Comparison of ENCODE assay signal across 19 mouse cellular contexts in genomic region chr4:57109543-57109942, GRCm38 (mm10). TPM values are rescaled to one million over a fixed set of nuclear protein-coding genes. Genes with fewer than 3 reads are reported as not detected.
DNase-seq lines count a peak whose midpoint lies in the region; ATAC-seq and TF ChIP-seq lines count a peak whose summit lies in the region.
"Had no signal": no experiment of that assay in that cellular context is flagged by ENCODE, and none has a peak within 500 bp of the region (broad histone marks: within the 10 kb centered on the region; RNA-seq: fewer than 3 reads in every experiment).

No protein-coding gene starts in this region.

- DNase-seq in hindbrain, postnatal 0 days (ENCODE audit: low spot score) = peak; percentile 31
- peak; percentile 82 for DNase-seq in brain, embryonic 14.5 days (ENCODE audit: low read depth)
- DNase-seq in midbrain, postnatal 0 days (ENCODE audit: low spot score) = no peak
- DNase-seq in embryonic facial prominence, embryonic 10.5 days (ENCODE audit: low spot score) = no peak
- no peak for DNase-seq in heart, adult 18-20 months
- DNase-seq: adrenal gland, postnatal 14 days; cerebellum, adult 18-20 months; cerebellum, adult 9-11 months; cerebellum, postnatal 36 days; gastrocnemius, postnatal 14 days had no signal

- no peak for TF ChIP-seq CTCF in hindbrain, postnatal 0 days (IDR thresholded peaks at IDR 0.05; ENCODE audit: low read depth)
- TF ChIP-seq CTCF in brain, embryonic 14.5 days (IDR thresholded peaks at IDR 0.05; ENCODE audit: borderline replicate concordance, extremely low read depth, insufficient read depth, insufficient read length) = no peak
- TF ChIP-seq CTCF in midbrain, postnatal 0 days (IDR thresholded peaks at IDR 0.05) = no peak

- H3K9ac ChIP-seq in forebrain, embryonic 15.5 days (replicated peaks) = no peak overlapping the region
- no peak overlapping the region for H3K9ac ChIP-seq in forebrain, embryonic 12.5 days
- no peak overlapping the region for H3K9ac ChIP-seq in hindbrain, postnatal 0 days (replicated peaks; ENCODE audit: low read length)
- H3K9ac ChIP-seq in hindbrain, embryonic 16.5 days (ENCODE audit: low read depth, low read length) = no peak overlapping the region
- H3K9ac ChIP-seq in midbrain, postnatal 0 days (replicated peaks; ENCODE audit: low read length, poor library complexity, severe bottlenecking) = no peak overlapping the region
- H3K9ac ChIP-seq: heart, embryonic 12.5 days; intestine, embryonic 15.5 days had no signal

- peaks cover 4% of the 10 kb centered on the region; the same call in 1 of the 2 replicates for H3K4me1 ChIP-seq in forebrain, embryonic 15.5 days
- peaks cover 9% of the 10 kb centered on the region for H3K4me1 ChIP-seq in forebrain, embryonic 12.5 days
- peaks cover 6% of the 10 kb centered on the region for H3K4me1 ChIP-seq in hindbrain, postnatal 0 days (ENCODE audit: insufficient read depth, low read length)
- peaks cover 2% of the 10 kb centered on the region; the same call in 1 of the 2 replicates for H3K4me1 ChIP-seq in hindbrain, embryonic 16.5 days (ENCODE audit: control insufficient read depth, insufficient read depth, low read depth, low read length)
- H3K4me1 ChIP-seq in midbrain, postnatal 0 days (ENCODE audit: insufficient read depth, low read length) = no peaks in the 10 kb centered on the region
- H3K4me1 ChIP-seq in embryonic facial prominence, embryonic 10.5 days = peaks cover 21% of the 10 kb centered on the region
- H3K4me1 ChIP-seq: heart, embryonic 12.5 days; intestine, embryonic 15.5 days had no signal

- 0 out of 2 replicates have a peak, but pooled peaks have one; percentile 23 for ATAC-seq in forebrain, embryonic 15.5 days (replicated peaks)
- ATAC-seq in forebrain, embryonic 12.5 days (ENCODE audit: low FRiP score) = no peak; the same call in 1 of the 2 replicates
- ATAC-seq in hindbrain, postnatal 0 days = peak; percentile 36; the same call in 1 of the 2 replicates
- ATAC-seq in hindbrain, embryonic 16.5 days = no peak
- peak; percentile 56; the same call in 1 of the 2 replicates for ATAC-seq in midbrain, postnatal 0 days (ENCODE audit: low FRiP score)
- ATAC-seq: activated CD4-positive, CD25-positive, alpha-beta regulatory T cell, adult 4 months; intestine, embryonic 15.5 days; Patski had no signal

- H3K27me3 ChIP-seq in forebrain, embryonic 15.5 days = no peaks in the 10 kb centered on the region
- H3K27me3 ChIP-seq in forebrain, embryonic 12.5 days = no peaks in the 10 kb centered on the region
- no peaks in the 10 kb centered on the region for H3K27me3 ChIP-seq in hindbrain, postnatal 0 days (ENCODE audit: insufficient read depth, low read length)
- no peaks in the 10 kb centered on the region for H3K27me3 ChIP-seq in hindbrain, embryonic 16.5 days (replicated peaks; ENCODE audit: control insufficient read depth, insufficient read depth, low read length)
- H3K27me3 ChIP-seq in midbrain, postnatal 0 days (ENCODE audit: insufficient read depth, low read length) = no peaks in the 10 kb centered on the region
- no peaks in the 10 kb centered on the region for H3K27me3 ChIP-seq in embryonic facial prominence, embryonic 10.5 days (replicated peaks; ENCODE audit: low read depth, poor library complexity, severe bottlenecking)
- H3K27me3 ChIP-seq: CH12.LX; intestine, embryonic 15.5 days; Patski had no signal

- no peak overlapping the region for H3K4me2 ChIP-seq in forebrain, embryonic 15.5 days (replicated peaks)
- no peak overlapping the region for H3K4me2 ChIP-seq in forebrain, embryonic 12.5 days
- no peak overlapping the region for H3K4me2 ChIP-seq in hindbrain, postnatal 0 days (ENCODE audit: low read depth, low read length)
- no peak overlapping the region for H3K4me2 ChIP-seq in hindbrain, embryonic 16.5 days (ENCODE audit: low read length)
- H3K4me2 ChIP-seq in midbrain, postnatal 0 days (ENCODE audit: low read depth, low read length, poor library complexity, severe bottlenecking) = no peak overlapping the region
- H3K4me2 ChIP-seq: heart, embryonic 12.5 days; intestine, embryonic 15.5 days had no signal

- 30% methylated on average over 4 of the region's 4 CpGs for WGBS in forebrain, embryonic 15.5 days
- WGBS in forebrain, embryonic 12.5 days = 62% methylated on average over 4 of the region's 4 CpGs
- 46% methylated on average over 4 of the region's 4 CpGs for WGBS in hindbrain, postnatal 0 days
- WGBS in hindbrain, embryonic 16.5 days = 79% methylated on average over 4 of the region's 4 CpGs
- WGBS in midbrain, postnatal 0 days = 37% methylated on average over 4 of the region's 4 CpGs
- 91% methylated on average over 4 of the region's 4 CpGs for WGBS in embryonic facial prominence, embryonic 10.5 days

- TF ChIP-seq POLR2A in brain, embryonic 14.5 days (IDR thresholded peaks at IDR 0.05; ENCODE audit: borderline replicate concordance, extremely low read depth, insufficient read depth, insufficient read length, poor library complexity, severe bottlenecking) = no peak

- no peaks in the 10 kb centered on the region for H3K36me3 ChIP-seq in forebrain, embryonic 15.5 days
- H3K36me3 ChIP-seq in forebrain, embryonic 12.5 days (replicated peaks) = no peaks in the 10 kb centered on the region
- no peaks in the 10 kb centered on the region for H3K36me3 ChIP-seq in hindbrain, postnatal 0 days (ENCODE audit: insufficient read depth, low read length)
- no peaks in the 10 kb centered on the region for H3K36me3 ChIP-seq in hindbrain, embryonic 16.5 days (ENCODE audit: control insufficient read depth, insufficient read depth, low read length)
- no peaks in the 10 kb centered on the region for H3K36me3 ChIP-seq in midbrain, postnatal 0 days (ENCODE audit: insufficient read depth, low read length)
- no peaks in the 10 kb centered on the region for H3K36me3 ChIP-seq in embryonic facial prominence, embryonic 10.5 days (replicated peaks)
- H3K36me3 ChIP-seq: heart, embryonic 12.5 days; hindbrain, embryonic 10.5 days; intestine, embryonic 15.5 days had no signal

- no peaks in the 10 kb centered on the region for H3K9me3 ChIP-seq in forebrain, embryonic 15.5 days
- H3K9me3 ChIP-seq in forebrain, embryonic 12.5 days = no peaks in the 10 kb centered on the region
- no peaks in the 10 kb centered on the region for H3K9me3 ChIP-seq in hindbrain, postnatal 0 days (ENCODE audit: low read length)
- no peaks in the 10 kb centered on the region for H3K9me3 ChIP-seq in hindbrain, embryonic 16.5 days (ENCODE audit: control insufficient read depth, low read length)
- H3K9me3 ChIP-seq in midbrain, postnatal 0 days (ENCODE audit: low read length) = no peaks in the 10 kb centered on the region
- H3K9me3 ChIP-seq in embryonic facial prominence, embryonic 10.5 days = no peaks in the 10 kb centered on the region
- H3K9me3 ChIP-seq: heart, embryonic 12.5 days; hindbrain, embryonic 10.5 days; intestine, embryonic 15.5 days had no signal

- no peak overlapping the region for H3K4me3 ChIP-seq in forebrain, embryonic 15.5 days
- no peak overlapping the region for H3K4me3 ChIP-seq in forebrain, embryonic 12.5 days (replicated peaks)
- H3K4me3 ChIP-seq in hindbrain, postnatal 0 days (ENCODE audit: low read length) = no peak overlapping the region
- H3K4me3 ChIP-seq in hindbrain, embryonic 16.5 days (ENCODE audit: low read length) = no peak overlapping the region
- H3K4me3 ChIP-seq in midbrain, postnatal 0 days (ENCODE audit: low read depth, low read length) = no peak overlapping the region
- no peak overlapping the region for H3K4me3 ChIP-seq in embryonic facial prominence, embryonic 10.5 days
- H3K4me3 ChIP-seq: heart, embryonic 12.5 days; hindbrain, embryonic 10.5 days; intestine, embryonic 15.5 days had no signal

- no peak overlapping the region for H3K27ac ChIP-seq in forebrain, embryonic 15.5 days (replicated peaks)
- no peak overlapping the region for H3K27ac ChIP-seq in forebrain, embryonic 12.5 days
- no peak overlapping the region for H3K27ac ChIP-seq in hindbrain, postnatal 0 days
- H3K27ac ChIP-seq in hindbrain, embryonic 16.5 days (ENCODE audit: low read depth, low read length) = no peak overlapping the region
- peak overlapping the region; percentile 57; the same call in 1 of the 2 replicates for H3K27ac ChIP-seq in midbrain, postnatal 0 days (ENCODE audit: low read depth, low read length)
- H3K27ac ChIP-seq in embryonic facial prominence, embryonic 10.5 days (replicated peaks) = no peak overlapping the region
- H3K27ac ChIP-seq: hindbrain, embryonic 10.5 days; intestine, embryonic 15.5 days had no signal

RNA-seq across cellular contexts. Expression of gene Epb41l4b, which starts 33.7 kb away (rescaled TPM):
- polyA plus RNA-seq in forebrain, embryonic 15.5 days (2015; fragmentation: Nextera tagmentation; extraction: Ambion mirVana) = 0.69 and 0.77 TPM in 2 replicates
- 0.54 and 0.64 TPM in 2 replicates for polyA plus RNA-seq in forebrain, embryonic 12.5 days (2016; fragmentation: Nextera tagmentation; extraction: Ambion mirVana)
- total RNA-seq in hindbrain, postnatal 0 days (2014; rRNA removed) = 13.9 and 14.7 TPM in 2 replicates
- 4.2 and 4.4 TPM in 2 replicates for polyA plus RNA-seq in hindbrain, postnatal 0 days (2015; fragmentation: Nextera tagmentation; extraction: Ambion mirVana)
- 2.8 and 3.4 TPM in 2 replicates for polyA plus RNA-seq in hindbrain, embryonic 16.5 days (2015; fragmentation: Nextera tagmentation; extraction: Ambion mirVana)
- 5.3 and 8.7 TPM in 2 replicates for polyA plus RNA-seq in brain, embryonic 14.5 days (2012; rRNA removed)
- 12.3 and 14.9 TPM in 2 replicates for total RNA-seq in midbrain, postnatal 0 days (2014; rRNA removed)
- 3.1 and 3.2 TPM in 2 replicates for polyA plus RNA-seq in midbrain, postnatal 0 days (2015; fragmentation: Nextera tagmentation; extraction: Ambion mirVana)
- 1.2 and 1.4 TPM in 2 replicates for polyA plus RNA-seq in embryonic facial prominence, embryonic 10.5 days (2016; fragmentation: Nextera tagmentation; extraction: Ambion mirVana)
- 1 to 10 TPM; 2.0 to 2.3 TPM for total RNA-seq in heart, adult 18-20 months (2021)
- polyA plus RNA-seq: activated CD4-positive, CD25-positive, alpha-beta regulatory T cell, adult 4 months had no signal

Comparison
In these comparisons a context has a peak if more than half of its experiments do, and no peak if none do; other contexts are left out.
1. ATAC-seq: peak in forebrain, embryonic 15.5 days (single experiment), hindbrain, postnatal 0 days (single experiment) and midbrain, postnatal 0 days (single experiment); none in forebrain, embryonic 12.5 days (single experiment) and hindbrain, embryonic 16.5 days (single experiment).
2. DNase-seq: peak in hindbrain, postnatal 0 days (single experiment) and brain, embryonic 14.5 days (single experiment); none in midbrain, postnatal 0 days (single experiment), embryonic facial prominence, embryonic 10.5 days (single experiment) and heart, adult 18-20 months (0 of 2).